Mouse (Mus musculus) forebrain, embryonic 12.5 days (tissue): Measurements from ENCODE around the gene Txlng. TPM values are rescaled to one million over a fixed set of nuclear protein-coding genes. Genes with fewer than 3 reads are reported as not detected.
"Not testable (repeated sequence)": the region's sequence is repeated elsewhere in the genome, so short reads cannot be mapped to it uniquely, and the experiment has no call there.

Source experiments
- ATAC-seq: fragments of 200-750 bp; cut with Nextera tagmentation; 2 replicates; pipeline ENCODE4 v1.8.0; 2017; ENCODE audit warnings: moderate TSS enrichment; ENCODE audit not compliant: low FRiP score
- H3K27ac ChIP-seq: fragments of 300-500 bp; sonication (generic); 2 replicates; pipeline ENCODE4 v1.5.1; 2016; ENCODE audit warnings: mild to moderate bottlenecking
- H3K27me3 ChIP-seq: fragments of 300-500 bp; sonication (generic); 2 replicates; pipeline ENCODE4 v1.6.1; 2016; ENCODE audit warnings: mild to moderate bottlenecking
- H3K36me3 ChIP-seq: fragments of 300-500 bp; sonication (generic); replicated peaks from 2 replicates; pipeline ENCODE4 v1.6.1; 2016; ENCODE audit warnings: mild to moderate bottlenecking
- H3K4me1 ChIP-seq: fragments of 300-500 bp; sonication (generic); 2 replicates; pipeline ENCODE4 v1.6.1; 2016
- H3K4me2 ChIP-seq: fragments of 300-500 bp; sonication (generic); 2 replicates; pipeline ENCODE4 v1.6.1; 2016; ENCODE audit warnings: mild to moderate bottlenecking, moderate library complexity
- H3K4me3 ChIP-seq: fragments of 300-500 bp; sonication (generic); replicated peaks from 2 replicates; pipeline ENCODE4 v1.5.1; 2016; ENCODE audit warnings: mild to moderate bottlenecking
- H3K9ac ChIP-seq: fragments of 300-500 bp; sonication (generic); 2 replicates; pipeline ENCODE4 v1.6.1; 2016; ENCODE audit warnings: mild to moderate bottlenecking
- H3K9me3 ChIP-seq: fragments of 300-500 bp; sonication (generic); 2 replicates; pipeline ENCODE4 v1.6.1; 2016
- WGBS: fragments of 180-500 bp; shearing (Covaris S2); methylation state at CpG from one replicate; pipeline ENCODE4 v1.1.7; 2016; 5-methylcytosine and 5-hydroxymethylcytosine counted together
- polyA plus RNA-seq: library from polyadenylated mRNA; unstranded; fragments of >200 nt; fragmentation: Nextera tagmentation; extraction: Ambion mirVana; gene quantifications from 2 replicates; pipeline ENCODE4 v1.2.1, GENCODE M21; 2016

Txlng gene
- 16.3 and 18.8 TPM in 2 replicates for polyA plus RNA-seq

GRCm38 (mm10) chrX:162829203-162829708 is at the start of gene Txlng:
Gene Txlng, minus strand, starts transcription at chrX:162829454.
- WGBS = 25% methylated on average over 37 of the region's 37 CpGs

GRCm38 (mm10) chrX:162878236-162878635 is 49.0 kb upstream of the Txlng start:
- no peak overlapping the region for H3K4me2 ChIP-seq
- H3K36me3 ChIP-seq = peaks cover 13% of the 10 kb centered on the region
- no peak overlapping the region for H3K4me3 ChIP-seq
- H3K27me3 ChIP-seq = no peaks in the 10 kb centered on the region
- H3K4me1 ChIP-seq = no peaks in the 10 kb centered on the region
- 84% methylated on average over 3 of the region's 3 CpGs for WGBS
- ATAC-seq = no peak
- H3K9ac ChIP-seq = no peak overlapping the region
- no peaks in the 10 kb centered on the region for H3K9me3 ChIP-seq
- H3K27ac ChIP-seq = no peak overlapping the region

More at GRCm38 (mm10) chrX:162829203-162829708, at the start of gene Txlng:
- peak within 1 kb of the TSS; percentile 55 for H3K4me3 ChIP-seq
- no peaks in the 10 kb centered on the region for H3K36me3 ChIP-seq
- ATAC-seq = peak; percentile 98
- peak within 1 kb of the TSS; percentile 82 for H3K4me2 ChIP-seq
- no peaks in the 10 kb centered on the region for H3K9me3 ChIP-seq
- peak within 1 kb of the TSS; percentile 69 for H3K9ac ChIP-seq
- no peaks in the 10 kb centered on the region for H3K4me1 ChIP-seq
- no peak within 1 kb of the TSS for H3K27ac ChIP-seq
- H3K27me3 ChIP-seq = 0 out of 2 replicates have a peak, but pooled peaks cover 4% of the 10 kb centered on the region

- Histone ChIP-seq H3K36me3 (peaks cover 15% of the 10 kb centered on the region; the same call in 1 of the 2 replicates), H3K4me3 (no peak overlapping the region), H3K9me3 (no peaks in the 10 kb centered on the region), H3K9ac (no peak overlapping the region), H3K4me1 (no peaks in the 10 kb centered on the region), H3K4me2 (no peak overlapping the region), H3K27me3 (no peaks in the 10 kb centered on the region; the same call in 1 of the 2 replicates), H3K27ac (no peak overlapping the region)
- ATAC-seq = no peak
- 88% methylated on average over 2 of the region's 2 CpGs for WGBS
Observed at GRCm38 (mm10) chrX:162873761-162874160, 44.5 kb upstream of the Txlng start.

DNA sequence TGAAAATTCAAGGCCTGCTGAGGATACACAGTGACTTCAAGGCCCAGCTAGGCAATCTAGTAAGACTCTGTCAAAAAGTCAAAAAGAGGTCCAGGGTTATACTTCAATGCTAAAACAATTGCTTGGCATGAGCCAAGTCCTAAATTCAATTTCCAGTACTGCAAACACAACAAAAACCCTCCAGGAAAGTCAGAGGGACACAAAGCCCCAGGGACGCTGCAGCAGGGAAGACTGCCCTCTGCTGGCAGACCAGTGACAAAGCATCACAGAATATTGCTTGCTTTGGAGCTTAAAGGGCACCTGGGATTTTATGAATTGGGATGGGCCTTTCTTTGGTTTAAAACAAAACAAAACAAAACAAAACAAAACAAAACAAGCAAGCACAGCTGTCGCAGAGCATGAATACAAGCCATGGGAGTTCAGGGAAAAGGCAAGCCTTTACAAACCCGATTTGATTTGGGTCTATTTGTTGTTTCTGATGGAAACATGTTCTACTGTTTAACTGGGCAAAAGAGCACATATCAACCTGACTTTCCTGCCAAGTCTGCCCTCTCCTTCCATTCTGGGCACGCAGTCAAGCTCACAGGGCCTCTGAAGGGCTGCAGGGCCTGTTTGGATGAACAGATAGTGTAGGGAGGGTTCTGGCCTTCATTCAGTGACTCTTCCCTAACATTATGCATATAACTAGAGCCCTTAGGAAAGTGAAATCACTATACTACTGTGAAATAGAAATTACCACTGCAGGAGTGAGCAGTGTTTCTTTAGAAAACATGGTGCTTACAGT is 42.7 kb upstream of the Txlng start:
- H3K36me3 ChIP-seq = 0 out of 2 replicates have a peak, but pooled peaks cover 7% of the 10 kb centered on the region
- H3K4me2 ChIP-seq = no peak overlapping the region
- WGBS = 40% methylated on average over 4 of the region's 4 CpGs
- H3K27me3 ChIP-seq = no peaks in the 10 kb centered on the region; the same call in none of the 2 replicates
- ATAC-seq = no peak
- no peaks in the 10 kb centered on the region for H3K9me3 ChIP-seq
- no peak overlapping the region for H3K4me3 ChIP-seq
- H3K4me1 ChIP-seq = no peaks in the 10 kb centered on the region
- H3K9ac ChIP-seq = no peak overlapping the region
- no peak overlapping the region for H3K27ac ChIP-seq

DNA sequence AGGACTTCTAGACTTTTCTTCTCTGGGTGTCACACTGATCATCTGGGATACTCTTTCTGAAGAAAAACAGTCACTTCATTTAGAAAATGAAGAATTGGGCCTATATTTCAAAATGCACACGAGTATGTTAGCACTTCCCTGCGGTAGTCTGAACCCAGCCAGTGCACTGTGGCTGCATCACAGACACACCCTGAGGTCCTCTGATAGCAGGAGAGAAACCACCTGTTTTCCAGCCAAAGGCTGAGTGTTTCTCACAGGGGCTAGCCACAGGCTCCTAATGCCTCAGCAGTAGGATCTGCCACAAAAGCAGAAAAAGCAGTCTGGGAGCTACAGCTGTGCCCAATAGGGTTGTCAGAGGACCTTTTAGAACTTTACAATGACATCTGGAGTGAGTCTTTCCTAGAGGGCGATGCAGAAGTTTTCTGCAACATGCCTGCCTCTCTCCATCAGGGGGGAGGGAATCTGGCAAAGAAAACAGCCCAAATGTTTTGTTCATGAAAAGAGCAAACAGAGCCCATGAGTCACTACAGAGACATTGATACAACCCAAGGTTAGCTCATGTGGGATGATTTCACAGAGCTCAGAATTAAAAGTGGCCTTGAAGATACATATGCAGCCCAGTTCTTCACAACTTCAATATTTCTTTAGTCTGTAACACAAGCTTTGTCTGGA is 39.2 kb upstream of the Txlng start:
- no peaks in the 10 kb centered on the region; the same call in none of the 2 replicates for H3K27me3 ChIP-seq
- H3K4me2 ChIP-seq = no peak overlapping the region
- no peak overlapping the region for H3K9ac ChIP-seq
- H3K4me1 ChIP-seq = no peaks in the 10 kb centered on the region
- 0 out of 2 replicates have a peak, but pooled peaks cover 11% of the 10 kb centered on the region for H3K36me3 ChIP-seq
- H3K4me3 ChIP-seq = no peak overlapping the region
- no peaks in the 10 kb centered on the region for H3K9me3 ChIP-seq
- no peak overlapping the region for H3K27ac ChIP-seq
- WGBS = 85% methylated on average over 3 of the region's 3 CpGs
- no peak for ATAC-seq

- Histone ChIP-seq H3K4me3 (no peak overlapping the region), H3K27me3 (no peaks in the 10 kb centered on the region), H3K36me3 (no peaks in the 10 kb centered on the region), H3K4me1 (no peaks in the 10 kb centered on the region), H3K9me3 (no peaks in the 10 kb centered on the region), H3K4me2 (no peak overlapping the region), H3K9ac (no peak overlapping the region), H3K27ac (no peak overlapping the region)
- no peak for ATAC-seq
- WGBS = 97% methylated on average over 1 of the region's 1 CpGs
Observed at GRCm38 (mm10) chrX:162848682-162849081, 19.4 kb upstream of the Txlng start.

DNA sequence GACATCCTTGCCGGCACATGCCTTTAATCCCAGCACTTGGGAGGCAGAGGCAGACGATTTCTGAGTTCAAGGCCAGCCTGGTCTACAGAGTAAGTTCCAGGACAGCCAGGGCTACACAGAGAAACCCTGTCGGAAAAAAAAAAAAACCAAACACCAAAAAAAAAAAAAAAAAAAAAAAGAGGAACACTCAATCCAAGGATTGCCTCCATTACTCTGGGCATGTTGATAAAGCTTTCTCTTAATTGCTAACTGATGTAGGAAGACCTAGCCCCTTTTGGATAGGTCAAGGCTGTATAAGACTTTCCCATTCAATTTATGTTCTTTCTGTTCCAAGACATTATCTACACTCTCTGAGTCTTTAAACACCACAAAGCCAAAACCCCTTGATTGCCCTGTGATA is 16.3 kb upstream of the Txlng start:
- Histone ChIP-seq H3K36me3 (no peaks in the 10 kb centered on the region), H3K4me3 (no peak overlapping the region), H3K4me2 (no peak overlapping the region), H3K4me1 (no peaks in the 10 kb centered on the region), H3K9me3 (no peaks in the 10 kb centered on the region), H3K27ac (no peak overlapping the region), H3K9ac (no peak overlapping the region), H3K27me3 (no peaks in the 10 kb centered on the region)
- WGBS = 93% methylated on average over 3 of the region's 3 CpGs
- ATAC-seq = no peak

GRCm38 (mm10) chrX:162844447-162845100 is 15.3 kb upstream of the Txlng start:
- Histone ChIP-seq H3K9me3 (no peaks in the 10 kb centered on the region), H3K36me3 (no peaks in the 10 kb centered on the region), H3K27me3 (no peaks in the 10 kb centered on the region), H3K4me2 (no peak overlapping the region), H3K4me1 (no peaks in the 10 kb centered on the region), H3K4me3 (no peak overlapping the region), H3K9ac (no peak overlapping the region), H3K27ac (no peak overlapping the region)
- ATAC-seq = no peak
- WGBS = 70% methylated on average over 8 of the region's 8 CpGs

DNA sequence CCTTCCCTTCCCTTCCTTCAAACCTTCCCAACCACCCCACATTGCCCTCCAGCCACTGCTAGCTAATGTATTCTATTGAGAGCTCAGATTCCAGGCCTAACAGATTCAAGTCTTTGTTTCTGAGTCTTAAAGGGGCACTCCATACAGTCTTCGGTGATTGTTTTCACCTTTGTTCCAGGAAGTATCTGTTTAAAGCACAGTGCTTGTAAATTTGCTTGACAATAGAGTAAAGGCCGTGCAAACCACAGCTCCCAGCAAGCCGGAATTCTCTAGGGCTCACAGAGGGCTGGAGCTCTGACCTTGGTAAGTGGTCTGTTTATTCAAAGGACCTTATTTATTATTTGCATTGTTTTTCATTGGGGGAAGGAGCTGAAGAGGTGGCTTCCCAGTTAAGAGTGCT is 2.8 kb upstream of the Txlng start:
- H3K27ac ChIP-seq = peak overlapping the region; percentile 50; the same call in 1 of the 2 replicates
- no peak overlapping the region for H3K4me2 ChIP-seq
- H3K4me3 ChIP-seq = no peak overlapping the region
- 25% methylated on average over 3 of the region's 3 CpGs for WGBS
- H3K9ac ChIP-seq = no peak overlapping the region
- no peaks in the 10 kb centered on the region for H3K36me3 ChIP-seq
- 0 out of 2 replicates have a peak, but pooled peaks cover 4% of the 10 kb centered on the region for H3K27me3 ChIP-seq
- H3K9me3 ChIP-seq = no peaks in the 10 kb centered on the region
- no peaks in the 10 kb centered on the region for H3K4me1 ChIP-seq
- ATAC-seq = no peak

GRCm38 (mm10) chrX:162831542-162831941 is 2.3 kb upstream of the Txlng start:
- WGBS = 59% methylated on average over 1 of the region's 1 CpGs
- ATAC-seq = no peak

GRCm38 (mm10) chrX:162831036-162831435 is 1.8 kb upstream of the Txlng start:
- Histone ChIP-seq H3K4me1 (no peaks in the 10 kb centered on the region), H3K4me3 (no peak overlapping the region), H3K9me3 (no peaks in the 10 kb centered on the region), H3K27me3 (0 out of 2 replicates have a peak, but pooled peaks cover 4% of the 10 kb centered on the region), H3K4me2 (no peak overlapping the region), H3K27ac (no peak overlapping the region), H3K36me3 (no peaks in the 10 kb centered on the region), H3K9ac (no peak overlapping the region)
- WGBS = 10% methylated on average over 1 of the region's 1 CpGs
- no peak for ATAC-seq

More at GRCm38 (mm10) chrX:162831542-162831941, 2.3 kb upstream of the Txlng start:
- no peaks in the 10 kb centered on the region for H3K9me3 ChIP-seq
- peak overlapping the region; percentile 50; the same call in 1 of the 2 replicates for H3K27ac ChIP-seq
- 0 out of 2 replicates have a peak, but pooled peaks cover 4% of the 10 kb centered on the region for H3K27me3 ChIP-seq
- H3K4me2 ChIP-seq = no peak overlapping the region
- no peaks in the 10 kb centered on the region for H3K36me3 ChIP-seq
- no peak overlapping the region for H3K4me3 ChIP-seq
- H3K9ac ChIP-seq = no peak overlapping the region
- no peaks in the 10 kb centered on the region for H3K4me1 ChIP-seq

GRCm38 (mm10) chrX:162830313-162830712 is 1.1 kb upstream of the Txlng start:
- not testable (repeated sequence) for H3K4me1 ChIP-seq, H3K4me2 ChIP-seq, H3K9ac ChIP-seq, H3K9me3 ChIP-seq, H3K27me3 ChIP-seq, ATAC-seq, H3K36me3 ChIP-seq, H3K4me3 ChIP-seq, H3K27ac ChIP-seq
- WGBS = 68% methylated on average over 2 of the region's 2 CpGs
